Mouse (Mus musculus) retina, postnatal 1 day (tissue): ENCODE data around the gene Nrd1.

Source experiments
- DNase-seq: peaks from one replicate; pipeline ENCODE4 v3.0.0-alpha.2; 2012

Gene Nrd1

GRCm38 (mm10) chr4:108999999-109000950, at the start of gene Nrd1:
Gene Nrd1, plus strand, starts transcription at chr4:109000655.
- peak; percentile 100 for DNase-seq

- DNase-seq: no peak
Observed at GRCm38 (mm10) chr4:108951663-108952062, 48.8 kb upstream of the Nrd1 start.

- DNase-seq: no peak
Observed at GRCm38 (mm10) chr4:108959696-108960095, 40.8 kb upstream of the Nrd1 start.

GRCm38 (mm10) chr4:108960619-108961460, 39.6 kb upstream of the Nrd1 start:
- no peak for DNase-seq

GRCm38 (mm10) chr4:108963017-108963416, 37.4 kb upstream of the Nrd1 start:
- DNase-seq: no peak

- DNase-seq: no peak
Observed at GRCm38 (mm10) chr4:108969517-108969916, 30.9 kb upstream of the Nrd1 start.

GRCm38 (mm10) chr4:108971054-108971453, 29.4 kb upstream of the Nrd1 start:
- no peak for DNase-seq

GRCm38 (mm10) chr4:108976458-108977071, 23.9 kb upstream of the Nrd1 start:
- peak; percentile 75 for DNase-seq

- no peak for DNase-seq
Observed at GRCm38 (mm10) chr4:108986833-108987472, 13.5 kb upstream of the Nrd1 start.

GRCm38 (mm10) chr4:108987473-108987842, 13.0 kb upstream of the Nrd1 start:
- DNase-seq: no peak

- no peak for DNase-seq
Observed at GRCm38 (mm10) chr4:108989430-108989829, 11.0 kb upstream of the Nrd1 start.

GRCm38 (mm10) chr4:108990032-108990431, 10.4 kb upstream of the Nrd1 start:
- no peak for DNase-seq

- DNase-seq: no peak
Observed at GRCm38 (mm10) chr4:108990571-108990970, 9.9 kb upstream of the Nrd1 start.

- DNase-seq: no peak
Observed at GRCm38 (mm10) chr4:108991811-108992210, 8.6 kb upstream of the Nrd1 start.

- peak; percentile 86 for DNase-seq
Observed at GRCm38 (mm10) chr4:108992978-108993377, 7.5 kb upstream of the Nrd1 start.

GRCm38 (mm10) chr4:109000961-109001360, 506 bp downstream of the Nrd1 start:
- DNase-seq: no peak

- DNase-seq: no peak
Observed at GRCm38 (mm10) chr4:109008046-109008445, 7.6 kb downstream of the Nrd1 start.

- DNase-seq: no peak
Observed at GRCm38 (mm10) chr4:109014091-109014490, 13.6 kb downstream of the Nrd1 start.

GRCm38 (mm10) chr4:109017441-109017840, 17.0 kb downstream of the Nrd1 start:
- no peak for DNase-seq

- DNase-seq: no peak
Observed at GRCm38 (mm10) chr4:109019301-109019700, 18.8 kb downstream of the Nrd1 start.

- DNase-seq: no peak
Observed at GRCm38 (mm10) chr4:109021976-109022375, 21.5 kb downstream of the Nrd1 start.

- no peak for DNase-seq
Observed at GRCm38 (mm10) chr4:109025061-109025460, 24.6 kb downstream of the Nrd1 start.

GRCm38 (mm10) chr4:109026543-109026942, 26.1 kb downstream of the Nrd1 start:
- DNase-seq: no peak
